Mouse (Mus musculus) mouse embryonic stem cell (cell line): ENCODE measurements around the gene Hist4h4.

Experiments used
- in situ Hi-C, 2 experiments: fragments of 300-500 bp; cut with MboI; formaldehyde crosslinking; loops; 1 replicate in 1 of 2; 3 replicates in 1 of 2; pipeline ENCODE4 v1.14.3; 2019 to 2020; ENCODE audit warnings: low sequenced_read_pairs in 2 of 2, low pct_unique_long_range_greater_than_20kb in 1 of 2, mixed read lengths in 1 of 2; ENCODE audit not compliant: unreplicated experiment in 1 of 2

Hist4h4 gene

GRCm38 (mm10) chr6:136795110-136795509, 9.1 kb downstream of the Hist4h4 start:
- in situ Hi-C loops: no loop called here

- in situ Hi-C loops: no loop called here
These were observed 10.2 kb downstream of the Hist4h4 start for GRCm38 (mm10) chr6:136793831-136794525.

GRCm38 (mm10) chr6:136792884-136793758, 11.1 kb downstream of the Hist4h4 start:
- in situ Hi-C loops: no loop called here

GRCm38 (mm10) chr6:136789391-136789971, 14.7 kb downstream of the Hist4h4 start:
- in situ Hi-C loops: no loop called here

- in situ Hi-C loops: no loop called here
These were observed 21.5 kb downstream of the Hist4h4 start for GRCm38 (mm10) chr6:136782761-136783160.

GRCm38 (mm10) chr6:136782146-136782545, 22.1 kb downstream of the Hist4h4 start:
- in situ Hi-C loops: no loop called here

- in situ Hi-C loops: no loop called here
These were observed 22.7 kb downstream of the Hist4h4 start, which contains the start of gene Gucy2c for GRCm38 (mm10) chr6:136781377-136781986. TSS of gene Gucy2c (minus strand) at chr6:136781765.

- in situ Hi-C loops: no loop called here
These were observed 27.8 kb downstream of the Hist4h4 start for GRCm38 (mm10) chr6:136776392-136776791.

- in situ Hi-C loops: no loop called here
These were observed 34.4 kb downstream of the Hist4h4 start for GRCm38 (mm10) chr6:136769859-136770258.

- in situ Hi-C loops: no loop called here
These were observed 35.1 kb downstream of the Hist4h4 start for GRCm38 (mm10) chr6:136769143-136769542.

GRCm38 (mm10) chr6:136763912-136764311, 40.3 kb downstream of the Hist4h4 start:
- in situ Hi-C loops: no loop called here
